Mouse (Mus musculus): ENCODE measurements around the gene Iqch. TPM values are rescaled to one million over a fixed set of nuclear protein-coding genes. Genes with fewer than 3 reads are reported as not detected.

Gene Iqch
- total and polyA plus RNA-seq, 3 experiments: 0.06 TPM; not detected in 2

GRCm38 (mm10) chr9:63647581-63648519 lies 45.6 kb upstream of the Iqch start:
- H3K36me3 ChIP-seq (ENCODE audit: control insufficient read depth, insufficient read depth, low read length): no peaks in the 10 kb centered on the region
- no peak overlapping the region for H3K27ac ChIP-seq
- DNase-seq: peak in 1 of 2 experiments; percentile 13
- peaks cover 6% of the 10 kb centered on the region for H3K4me1 ChIP-seq (ENCODE audit: control insufficient read depth, insufficient read depth, low read length)
- no peak for TF ChIP-seq POLR2A (IDR thresholded peaks at IDR 0.05; ENCODE audit: insufficient read depth, low read depth, low read length)
- TF ChIP-seq EP300 (IDR thresholded peaks at IDR 0.05; ENCODE audit: insufficient read depth, low read depth, low read length): 0 out of 2 replicates have a peak, but pooled peaks have one; percentile 27
- H3K79me2 ChIP-seq (replicated peaks; ENCODE audit: control insufficient read depth, insufficient read depth, low read length): no peaks in the 10 kb centered on the region
- WGBS: 73% methylated on average over 9 of the region's 9 CpGs
- no peak overlapping the region for H3K9ac ChIP-seq (ENCODE audit: low read depth, low read length)
- no peaks in the 10 kb centered on the region for H3K27me3 ChIP-seq (ENCODE audit: control insufficient read depth, insufficient read depth, low read length)
- intact Hi-C loops (cut with DNase I): no loop called here
- H3K4me3 ChIP-seq: no peak overlapping the region

DNA sequence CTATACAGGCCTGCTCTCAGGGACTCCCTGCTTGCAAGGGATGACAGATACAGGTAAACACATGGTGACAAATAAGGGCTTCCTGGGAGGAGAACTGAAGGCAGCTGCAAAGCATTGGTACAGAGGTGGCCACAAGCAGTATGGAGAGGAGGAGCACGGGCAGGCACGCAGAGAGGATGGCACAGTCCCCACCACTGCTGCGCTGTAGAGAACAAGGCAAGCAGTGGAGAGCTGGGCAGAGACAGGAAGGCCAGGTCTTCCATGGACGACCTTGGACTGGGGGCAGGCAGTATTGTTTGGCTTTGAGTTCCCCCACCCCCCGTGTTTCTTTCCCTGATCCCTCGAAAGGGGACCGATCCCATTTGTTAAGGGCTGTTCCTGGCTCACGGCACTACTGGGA lies 42.8 kb upstream of the Iqch start:
- 70% methylated on average over 8 of the region's 8 CpGs for WGBS
- TF ChIP-seq CTCF (IDR thresholded peaks at IDR 0.05) (no peak), EP300 (IDR thresholded peaks at IDR 0.05; ENCODE audit: insufficient read depth, low read depth, low read length) (no peak), POLR2A (IDR thresholded peaks at IDR 0.05; ENCODE audit: insufficient read depth, low read depth, low read length) (no peak)
- H3K4me1 ChIP-seq (ENCODE audit: control insufficient read depth, insufficient read depth, low read length): peaks cover 3% of the 10 kb centered on the region; the same call in 1 of the 2 replicates
- H3K27ac ChIP-seq: no peak overlapping the region
- H3K79me2 ChIP-seq (replicated peaks; ENCODE audit: control insufficient read depth, insufficient read depth, low read length): no peaks in the 10 kb centered on the region
- DNase-seq: peak in 1 of 2 experiments; percentile 12
- H3K9ac ChIP-seq (ENCODE audit: low read depth, low read length): no peak overlapping the region
- no peaks in the 10 kb centered on the region for H3K27me3 ChIP-seq (ENCODE audit: control insufficient read depth, insufficient read depth, low read length)
- intact Hi-C loops (cut with DNase I): no loop called here
- H3K4me3 ChIP-seq: no peak overlapping the region
- no peaks in the 10 kb centered on the region for H3K36me3 ChIP-seq (ENCODE audit: control insufficient read depth, insufficient read depth, low read length)

DNA sequence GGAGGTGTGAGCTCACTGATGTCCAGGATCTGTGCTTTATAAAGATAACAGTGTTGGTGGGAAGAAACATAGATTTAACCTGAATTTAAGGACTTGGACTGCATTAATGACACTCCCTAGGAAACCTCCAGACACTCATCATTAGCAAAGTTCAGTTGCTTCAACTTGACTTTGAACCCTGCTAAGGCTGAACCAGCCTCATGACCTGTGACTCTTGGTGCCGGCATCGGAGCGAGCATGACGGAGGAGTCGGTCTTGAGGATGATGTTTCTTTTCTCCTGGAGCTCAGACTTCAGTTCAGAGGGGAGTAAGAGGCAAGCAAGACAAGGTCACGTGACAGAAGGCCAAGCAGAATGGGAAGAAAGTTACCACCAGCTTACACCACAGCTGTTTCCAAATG lies 41.7 kb upstream of the Iqch start:
- 93% methylated on average over 6 of the region's 6 CpGs for WGBS
- H3K27ac ChIP-seq: no peak overlapping the region
- H3K4me3 ChIP-seq: no peak overlapping the region
- peaks cover 3% of the 10 kb centered on the region; the same call in 1 of the 2 replicates for H3K4me1 ChIP-seq (ENCODE audit: control insufficient read depth, insufficient read depth, low read length)
- no peak overlapping the region for H3K9ac ChIP-seq (ENCODE audit: low read depth, low read length)
- H3K27me3 ChIP-seq (ENCODE audit: control insufficient read depth, insufficient read depth, low read length): no peaks in the 10 kb centered on the region
- peak in 1 of 2 experiments; percentile 11 for DNase-seq
- H3K79me2 ChIP-seq (replicated peaks; ENCODE audit: control insufficient read depth, insufficient read depth, low read length): no peaks in the 10 kb centered on the region
- no peaks in the 10 kb centered on the region for H3K36me3 ChIP-seq (ENCODE audit: control insufficient read depth, insufficient read depth, low read length)
- intact Hi-C loops (cut with DNase I): no loop called here
- TF ChIP-seq EP300 (IDR thresholded peaks at IDR 0.05; ENCODE audit: insufficient read depth, low read depth, low read length) (no peak), CTCF (IDR thresholded peaks at IDR 0.05) (no peak), POLR2A (IDR thresholded peaks at IDR 0.05; ENCODE audit: insufficient read depth, low read depth, low read length) (no peak)

- no peaks in the 10 kb centered on the region for H3K36me3 ChIP-seq (ENCODE audit: control insufficient read depth, insufficient read depth, low read length)
- no peak overlapping the region for H3K9ac ChIP-seq (ENCODE audit: low read depth, low read length)
- H3K79me2 ChIP-seq (replicated peaks; ENCODE audit: control insufficient read depth, insufficient read depth, low read length): no peaks in the 10 kb centered on the region
Observed at GRCm38 (mm10) chr9:63641983-63642646, 39.8 kb upstream of the Iqch start.

DNA sequence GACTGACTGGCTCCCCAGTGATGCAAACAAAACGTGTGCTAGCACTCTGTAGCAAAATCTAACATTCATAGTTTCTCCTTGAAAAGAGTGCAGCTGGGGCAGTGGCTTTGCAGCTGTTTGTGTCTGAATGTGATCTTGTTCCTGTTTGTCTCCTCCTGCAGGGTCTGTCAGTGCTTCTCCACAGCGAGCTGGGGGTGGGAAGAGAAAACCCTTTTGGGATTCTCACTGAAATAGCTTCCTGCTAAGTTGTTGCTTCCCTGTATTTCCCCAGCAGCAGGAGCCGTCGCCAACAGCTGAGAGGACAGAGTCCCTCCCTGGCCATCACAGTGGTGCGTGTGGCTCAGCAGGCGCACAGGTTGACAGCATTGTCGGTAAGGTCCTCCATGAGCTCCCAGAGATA lies 33.8 kb upstream of the Iqch start:
- H3K4me1 ChIP-seq (ENCODE audit: control insufficient read depth, insufficient read depth, low read length): no peaks in the 10 kb centered on the region
- no peak for DNase-seq
- H3K27me3 ChIP-seq (ENCODE audit: control insufficient read depth, insufficient read depth, low read length): no peaks in the 10 kb centered on the region
- no peaks in the 10 kb centered on the region for H3K79me2 ChIP-seq (replicated peaks; ENCODE audit: control insufficient read depth, insufficient read depth, low read length)
- WGBS: 83% methylated on average over 7 of the region's 7 CpGs
- intact Hi-C loops (cut with DNase I): no loop called here
- TF ChIP-seq EP300 (IDR thresholded peaks at IDR 0.05; ENCODE audit: insufficient read depth, low read depth, low read length) (no peak), CTCF (IDR thresholded peaks at IDR 0.05) (no peak), POLR2A (IDR thresholded peaks at IDR 0.05; ENCODE audit: insufficient read depth, low read depth, low read length) (no peak)
- H3K36me3 ChIP-seq (ENCODE audit: control insufficient read depth, insufficient read depth, low read length): no peaks in the 10 kb centered on the region
- H3K27ac ChIP-seq: no peak overlapping the region
- no peak overlapping the region for H3K4me3 ChIP-seq
- no peak overlapping the region for H3K9ac ChIP-seq (ENCODE audit: low read depth, low read length)

More at GRCm38 (mm10) chr9:63641983-63642646, 39.8 kb upstream of the Iqch start:
- WGBS: 88% methylated on average over 4 of the region's 4 CpGs
- H3K27me3 ChIP-seq (ENCODE audit: control insufficient read depth, insufficient read depth, low read length): no peaks in the 10 kb centered on the region
- no peak overlapping the region for H3K4me3 ChIP-seq
- no peak for DNase-seq
- intact Hi-C loops (cut with DNase I): no loop called here
- H3K27ac ChIP-seq: no peak overlapping the region
- peaks cover 2% of the 10 kb centered on the region; the same call in 1 of the 2 replicates for H3K4me1 ChIP-seq (ENCODE audit: control insufficient read depth, insufficient read depth, low read length)
- TF ChIP-seq CTCF (IDR thresholded peaks at IDR 0.05): no peak
- TF ChIP-seq EP300 (IDR thresholded peaks at IDR 0.05; ENCODE audit: insufficient read depth, low read depth, low read length): no peak
- no peak for TF ChIP-seq POLR2A (IDR thresholded peaks at IDR 0.05; ENCODE audit: insufficient read depth, low read depth, low read length)

All from heart, adult 2 months (tissue).